Mouse (Mus musculus) myocyte (in vitro differentiated cells): ENCODE data around the gene Rad51c.

ENCODE experiments used
- MAX ChIP-seq: IDR thresholded peaks from one replicate; pipeline ENCODE4 v1.6.1; 2011; ENCODE audit warnings: low read depth, mild to moderate bottlenecking, control low read depth
- POLR2A ChIP-seq: IDR thresholded peaks from one replicate; pipeline ENCODE4 v1.6.1; 2011; ENCODE audit warnings: low read depth, mild to moderate bottlenecking, control low read depth, moderate library complexity; ENCODE audit not compliant: insufficient read length
- POLR2AphosphoS2 ChIP-seq: IDR thresholded peaks from one replicate; pipeline ENCODE4 v1.6.1; 2011; ENCODE audit warnings: low read depth, control low read depth; ENCODE audit not compliant: insufficient read length
- REST ChIP-seq: IDR thresholded peaks from one replicate; pipeline ENCODE4 v1.6.1; 2011; ENCODE audit warnings: mild to moderate bottlenecking, control low read depth, moderate library complexity; ENCODE audit not compliant: insufficient read depth, insufficient read length

DNA sequence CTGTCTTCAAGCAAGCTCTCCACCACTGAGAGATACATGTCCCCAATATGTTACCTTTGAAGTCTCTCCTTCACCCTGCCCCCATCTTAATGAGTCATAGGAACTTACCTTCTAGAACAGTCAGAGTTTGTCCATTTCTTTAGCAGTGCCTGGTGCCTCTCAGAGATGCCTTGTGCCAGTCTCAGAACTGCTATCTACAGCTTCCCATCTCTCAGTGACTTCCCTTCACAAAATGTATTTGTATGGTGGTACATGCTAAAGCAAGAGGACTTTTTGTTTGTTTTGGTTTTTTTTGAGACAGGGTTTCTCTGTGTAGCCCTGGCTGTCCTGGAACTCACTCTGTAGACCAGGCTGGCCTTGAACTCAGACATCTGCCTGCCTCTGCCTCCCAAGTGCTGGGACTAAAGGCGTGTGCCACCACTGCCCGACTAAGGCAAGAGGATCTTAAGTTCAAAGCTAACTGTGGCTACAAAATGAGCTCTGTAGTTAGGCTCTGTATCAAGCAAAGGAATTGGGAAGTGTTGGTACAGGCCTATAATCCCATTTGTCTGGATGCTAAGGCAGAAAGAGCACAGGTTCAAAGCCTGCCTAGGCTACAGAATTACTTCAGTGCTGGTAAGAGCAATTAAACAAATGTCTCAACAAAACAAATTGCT, 49.4 kb upstream of the Rad51c start:
- TF ChIP-seq MAX = no peak
- no peak for TF ChIP-seq POLR2AphosphoS2
- no peak for TF ChIP-seq POLR2A
- TF ChIP-seq REST = no peak
